In the genomic region with DNA sequence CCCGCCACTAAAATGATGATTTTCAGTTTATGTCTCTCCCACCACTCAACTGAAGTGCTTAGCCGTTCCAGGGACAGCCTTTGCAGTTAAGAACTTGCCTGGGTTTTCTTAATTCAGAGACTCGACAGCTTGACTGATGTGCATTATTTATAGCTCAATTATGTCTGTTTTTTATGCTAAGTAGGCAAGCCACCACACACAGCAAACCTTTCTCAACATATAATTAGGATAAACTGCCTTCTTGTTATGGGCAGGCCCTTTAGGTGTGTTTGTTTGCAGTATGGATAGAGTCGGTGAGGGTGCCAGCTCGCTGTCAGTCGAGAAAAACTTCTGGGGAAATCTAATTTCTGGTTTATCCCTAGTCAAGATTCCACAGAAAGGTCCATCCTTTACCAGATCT, we compare ENCODE assay signal across 13 mouse cellular contexts.
"Had no signal": no experiment of that assay in that cellular context is flagged by ENCODE, and none has a peak within 500 bp of the region (broad histone marks: within the 10 kb centered on the region; RNA-seq: fewer than 3 reads in every experiment).

No protein-coding gene starts in this region.

- H3K27ac ChIP-seq: kidney, embryonic 15.5 days; limb, embryonic 13.5 days; liver, embryonic 15.5 days; neural tube, embryonic 13.5 days had no signal

- H3K4me1 ChIP-seq: liver, embryonic 15.5 days had no signal

- DNase-seq: kidney, postnatal 14 days; lung, adult 2 months; lung, postnatal 36 days; retina, postnatal 1 day; spleen, adult 18-20 months; thymus, adult 18-20 months; thymus, postnatal 14 days had no signal

- H3K9ac ChIP-seq: kidney, embryonic 15.5 days; limb, embryonic 13.5 days; liver, embryonic 15.5 days; neural tube, embryonic 13.5 days had no signal

- H3K4me3 ChIP-seq: kidney, embryonic 15.5 days; limb, embryonic 13.5 days; liver, embryonic 15.5 days; neural tube, embryonic 13.5 days had no signal

- H3K4me2 ChIP-seq: kidney, embryonic 15.5 days; limb, embryonic 13.5 days; liver, embryonic 11.5 days; liver, embryonic 15.5 days; neural tube, embryonic 13.5 days had no signal

- H3K36me3 ChIP-seq: kidney, embryonic 15.5 days; liver, embryonic 15.5 days; neural tube, embryonic 13.5 days had no signal

- H3K27me3 ChIP-seq: limb, embryonic 13.5 days; neural tube, embryonic 13.5 days had no signal

- ATAC-seq: lung, postnatal 0 days had no signal

- H3K9me3 ChIP-seq: kidney, embryonic 15.5 days; limb, embryonic 13.5 days; liver, embryonic 15.5 days; neural tube, embryonic 13.5 days had no signal
